Mouse (Mus musculus) urinary bladder, postnatal 25 days (tissue): ENCODE data around the gene Prmt8.

ENCODE experiments used
- DNase-seq: peaks from one replicate; pipeline ENCODE4 v3.0.0; 2022; ENCODE audit warnings: low spot score

The Prmt8 gene

DNA sequence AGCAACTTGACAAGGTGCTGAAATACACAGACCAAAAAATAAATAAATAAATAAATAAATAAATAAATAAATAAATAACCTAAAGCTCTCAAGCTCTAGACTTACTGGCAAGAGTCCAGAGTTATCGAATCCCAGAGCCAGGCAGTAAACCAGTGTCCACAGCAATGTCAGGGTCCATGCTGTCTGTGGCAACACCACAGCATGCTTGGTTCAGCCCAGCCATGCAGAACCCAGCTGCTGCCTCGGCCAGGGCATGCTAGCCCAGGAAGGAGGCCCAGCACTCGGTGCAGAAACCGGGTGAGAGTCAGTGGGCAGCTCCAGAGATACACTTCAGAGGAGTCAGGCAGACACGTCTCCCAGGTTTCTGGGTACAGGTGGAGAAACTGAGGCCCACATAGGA is 29.4 kb downstream of the Prmt8 start:
- DNase-seq, result no peak

DNA sequence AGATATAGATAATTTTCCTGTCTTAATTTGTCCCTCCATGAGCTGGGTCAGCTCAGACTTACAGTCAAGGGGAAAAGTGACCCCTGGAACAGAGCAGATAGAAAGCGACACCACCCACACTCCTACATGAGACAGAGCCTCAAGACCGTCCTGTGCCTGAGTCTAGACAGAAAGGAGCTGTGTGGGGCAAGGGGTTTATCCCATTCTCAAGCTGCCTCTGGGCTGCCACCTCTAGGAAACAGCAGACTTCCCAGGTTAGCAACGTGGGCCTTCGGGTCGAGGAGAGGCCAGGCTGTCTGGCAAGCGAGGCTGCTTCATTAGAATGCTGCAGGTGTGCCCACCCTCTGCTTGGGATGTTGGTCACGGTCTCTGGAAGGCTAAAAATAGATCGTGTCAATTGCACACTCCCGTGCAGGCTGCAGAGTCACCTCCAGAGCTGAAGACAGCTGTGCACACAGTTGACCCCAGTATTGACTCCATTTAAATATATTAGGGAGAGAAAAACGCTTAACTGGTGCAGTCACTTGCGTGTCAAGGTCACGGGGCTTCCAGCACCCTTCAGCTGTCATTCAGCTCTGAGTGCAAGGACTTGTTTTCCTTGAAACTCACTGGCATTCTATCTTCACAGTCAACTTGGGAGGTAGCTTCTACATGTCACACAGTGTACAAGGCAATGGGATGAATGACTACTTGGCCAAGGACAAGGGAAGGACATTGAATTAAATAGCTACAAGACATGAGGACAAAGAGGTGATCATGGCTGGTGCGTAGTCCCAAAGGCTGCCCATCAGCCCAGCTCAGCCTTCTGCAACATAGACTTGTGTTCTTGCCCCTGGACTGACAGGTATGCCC is 33.9 kb downstream of the Prmt8 start:
- no peak for DNase-seq

DNA sequence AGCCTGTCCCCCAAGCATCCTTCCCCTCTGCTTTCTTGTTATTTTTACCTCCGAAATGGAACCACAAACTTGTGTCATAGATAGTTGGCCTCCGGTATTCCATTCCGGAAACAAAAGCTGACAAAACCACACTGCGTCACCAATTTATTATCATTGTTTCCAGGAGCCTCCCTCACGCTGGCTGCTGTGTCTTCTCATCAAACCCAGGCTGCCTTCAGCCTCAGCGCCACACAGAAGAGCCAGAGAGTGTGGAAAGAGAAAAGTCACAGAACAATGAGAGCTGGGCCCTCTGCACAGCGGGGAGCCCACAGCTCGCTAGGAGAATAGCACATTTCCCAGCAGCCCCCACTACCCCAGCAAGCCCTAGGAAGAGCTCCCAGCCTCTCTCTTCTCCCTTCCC is 46.1 kb downstream of the Prmt8 start:
- DNase-seq, result no peak

DNA sequence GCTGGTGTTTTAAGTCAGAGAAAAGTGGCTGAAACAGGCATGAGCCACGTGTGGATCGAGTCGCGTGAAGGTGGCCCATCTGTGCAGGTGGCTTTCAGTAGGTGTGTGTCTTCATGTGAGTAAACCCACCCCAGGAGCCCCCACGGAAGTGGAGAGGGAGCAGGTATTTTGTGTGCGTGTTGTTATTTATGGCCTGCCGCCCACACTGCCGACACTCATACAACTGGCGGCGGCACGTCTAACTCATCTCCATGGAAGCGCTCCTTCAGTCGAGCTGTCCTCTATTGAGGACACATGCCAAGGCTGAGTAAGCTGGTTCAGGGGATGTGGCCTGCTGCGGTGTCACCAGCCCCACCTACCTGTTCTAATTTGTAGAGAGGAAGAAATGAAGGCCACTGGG is 49.4 kb downstream of the Prmt8 start:
- no peak for DNase-seq

DNA sequence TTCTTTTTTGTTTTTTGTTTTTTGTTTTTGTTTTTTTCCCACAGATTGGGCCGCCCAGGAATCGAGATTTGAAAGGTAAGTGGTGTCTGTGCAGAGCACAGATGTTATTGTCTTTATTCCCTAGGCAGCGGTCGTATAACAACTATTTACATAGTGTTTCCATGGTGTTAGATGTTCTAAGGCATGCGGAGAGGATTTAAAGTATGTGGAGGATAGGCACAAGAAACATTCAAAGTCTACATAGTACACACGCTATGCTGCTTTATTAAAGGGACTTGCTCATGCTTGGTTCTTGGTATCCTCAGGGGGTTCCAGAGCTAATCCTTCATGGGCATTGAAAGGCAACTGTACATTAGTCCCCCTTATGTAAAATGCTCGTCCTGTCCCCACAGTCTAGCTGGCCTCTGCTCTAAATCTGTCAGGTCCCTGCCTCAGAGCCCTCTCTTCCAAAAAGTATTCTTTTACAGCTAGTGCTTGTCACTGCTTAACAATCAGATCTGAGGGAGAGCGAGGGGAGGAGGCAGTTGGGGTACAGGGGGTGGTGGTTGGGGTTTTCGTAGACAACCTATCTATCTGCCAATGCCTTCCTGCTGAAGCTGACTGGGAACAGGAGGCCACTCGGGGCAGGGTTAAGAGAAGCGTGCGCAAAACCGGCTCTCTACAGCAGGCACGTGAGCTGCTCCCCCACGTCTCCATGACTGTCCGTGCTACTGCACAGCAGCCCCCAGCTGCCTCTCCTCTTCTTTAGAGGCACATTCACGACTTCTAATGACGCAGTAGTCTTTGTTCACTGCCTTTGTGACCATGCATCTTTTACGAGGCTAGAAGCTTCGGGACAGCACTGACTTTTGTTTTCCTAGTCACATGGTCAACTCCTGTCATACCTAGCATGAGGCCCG is 51.8 kb downstream of the Prmt8 start:
- no peak for DNase-seq

DNA sequence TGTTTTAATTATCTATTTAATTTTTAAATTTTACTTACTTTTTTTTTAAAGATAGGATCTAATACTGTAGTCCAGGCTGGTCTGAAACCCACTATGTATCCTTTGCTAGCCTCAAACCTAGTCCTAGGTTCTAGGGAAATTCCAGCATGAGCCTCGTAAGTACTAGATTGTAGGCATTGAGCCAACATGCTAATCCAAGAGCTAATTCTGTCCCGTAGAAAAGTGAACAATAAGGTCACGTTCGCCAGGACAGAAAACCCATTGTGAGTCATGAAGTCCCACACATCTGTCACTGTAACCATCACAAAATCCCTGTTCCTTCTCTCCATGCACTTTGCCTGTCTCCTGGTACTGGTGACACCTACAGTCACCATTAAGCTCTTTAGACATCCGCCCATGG is 53.8 kb downstream of the Prmt8 start:
- DNase-seq, result no peak

DNA sequence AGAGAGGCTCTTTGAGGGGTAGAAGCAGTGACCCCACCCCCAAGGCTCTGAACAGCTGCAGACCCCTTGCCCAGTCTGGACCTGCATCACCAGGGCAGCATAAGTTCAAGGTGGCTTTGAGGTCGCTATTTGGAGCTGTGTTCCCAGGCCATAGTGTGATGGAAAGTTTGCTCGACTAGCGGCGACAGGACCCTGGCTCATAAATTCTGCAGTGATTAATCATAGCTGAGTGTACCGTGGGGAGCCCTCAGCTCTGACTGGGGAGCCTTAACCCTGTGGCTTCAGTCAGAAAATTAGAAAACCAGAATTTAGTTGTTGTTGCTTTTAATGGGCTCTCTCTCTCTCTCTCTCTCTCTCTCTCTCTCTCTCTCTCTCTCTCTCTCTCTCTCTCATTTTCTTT is 54.4 kb downstream of the Prmt8 start:
- no peak for DNase-seq

DNA sequence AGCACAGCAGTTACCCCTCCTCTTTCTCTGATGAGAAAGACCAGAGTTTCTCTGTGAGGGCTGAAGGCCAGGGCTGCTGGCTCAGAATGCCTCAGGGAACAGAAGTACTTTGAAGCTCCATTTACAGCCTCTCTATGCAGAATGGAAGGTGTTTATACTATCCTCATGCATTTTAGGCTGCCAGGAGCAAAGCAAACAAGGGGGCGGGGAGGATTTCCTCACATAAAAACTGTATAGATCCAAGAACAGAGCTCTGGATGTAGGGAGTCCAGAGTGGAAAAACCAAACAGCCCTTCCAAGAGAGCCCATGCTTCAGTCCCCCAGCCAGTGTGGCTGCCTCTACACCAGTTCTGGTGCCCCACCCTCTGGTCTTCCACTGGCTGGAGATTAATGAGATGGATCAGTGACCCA is 61.0 kb downstream of the Prmt8 start:
- no peak for DNase-seq

DNA sequence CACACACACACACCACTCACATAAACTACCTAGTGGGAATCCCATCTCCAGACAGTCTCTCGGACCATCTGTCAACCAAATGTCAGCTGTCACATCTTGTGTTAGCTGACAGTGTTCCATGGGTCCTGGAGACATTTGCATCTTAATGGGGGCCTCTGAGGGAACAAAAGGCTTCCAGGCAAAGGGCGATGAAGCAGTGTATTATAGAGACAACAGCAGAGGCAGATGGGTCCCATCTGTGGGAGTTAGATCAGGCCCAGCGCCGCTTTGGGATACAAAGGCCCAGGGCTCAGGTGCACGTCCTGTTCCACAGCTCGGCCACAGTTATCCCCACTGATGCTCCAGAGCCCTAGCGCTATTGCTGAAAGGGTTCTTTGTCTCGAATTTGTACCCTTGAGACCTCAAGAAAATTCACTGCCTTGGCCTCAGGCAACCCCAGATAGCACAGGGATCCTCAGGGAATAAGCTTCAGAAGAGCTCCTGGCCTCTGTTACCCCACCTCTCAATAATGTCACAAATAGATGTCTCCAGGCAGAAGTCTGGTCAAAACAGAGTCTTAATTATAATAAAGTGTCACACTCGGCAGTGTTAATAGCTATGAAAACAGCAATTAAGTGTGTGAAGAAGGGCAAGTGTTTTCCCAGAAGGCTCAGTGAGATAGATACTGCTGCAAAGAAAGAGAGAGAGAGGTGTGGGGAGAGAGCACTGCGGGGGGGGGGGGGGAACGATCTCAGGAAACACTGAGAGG is 68.1 kb downstream of the Prmt8 start:
- no peak for DNase-seq

DNA sequence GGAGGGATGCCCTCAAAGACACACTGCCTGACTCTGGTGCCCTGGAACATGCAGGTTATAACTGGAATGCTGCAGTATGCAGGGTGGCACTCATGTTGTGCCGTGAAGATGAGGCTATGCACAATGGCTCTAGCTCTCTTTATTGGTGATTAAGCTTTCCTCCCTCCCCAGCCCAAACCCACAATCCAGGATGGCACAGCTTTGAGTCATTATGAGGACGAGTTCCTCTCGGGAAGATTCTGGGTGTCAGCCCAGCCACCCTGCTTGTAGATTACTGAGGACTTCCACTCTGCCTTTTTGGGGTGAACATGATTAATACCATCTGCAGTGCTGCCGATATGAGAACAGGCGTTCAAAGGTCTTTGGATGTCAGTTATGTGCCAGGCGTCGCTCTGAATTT is 75.6 kb downstream of the Prmt8 start:
- DNase-seq, result no peak

DNA sequence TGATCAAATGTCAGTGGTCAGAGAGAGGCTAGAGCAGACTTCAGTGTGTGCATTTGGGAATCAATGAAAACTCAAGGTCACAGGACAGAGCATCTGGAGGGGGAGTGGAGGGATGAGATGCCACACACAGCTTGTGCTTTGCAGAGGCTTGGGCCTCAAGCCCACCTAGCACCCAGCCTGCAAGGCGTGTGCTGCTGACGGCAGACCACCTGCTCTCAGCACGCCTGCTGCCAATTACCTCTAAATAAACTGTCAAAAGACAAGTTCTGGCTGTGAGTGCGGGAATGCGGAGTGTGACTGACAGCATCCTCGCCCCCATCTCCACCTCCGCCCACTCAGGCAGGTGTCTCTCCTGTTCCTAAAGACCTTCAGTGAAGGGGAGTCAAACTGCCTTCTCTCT is 77.0 kb downstream of the Prmt8 start:
- DNase-seq, result no peak

DNA sequence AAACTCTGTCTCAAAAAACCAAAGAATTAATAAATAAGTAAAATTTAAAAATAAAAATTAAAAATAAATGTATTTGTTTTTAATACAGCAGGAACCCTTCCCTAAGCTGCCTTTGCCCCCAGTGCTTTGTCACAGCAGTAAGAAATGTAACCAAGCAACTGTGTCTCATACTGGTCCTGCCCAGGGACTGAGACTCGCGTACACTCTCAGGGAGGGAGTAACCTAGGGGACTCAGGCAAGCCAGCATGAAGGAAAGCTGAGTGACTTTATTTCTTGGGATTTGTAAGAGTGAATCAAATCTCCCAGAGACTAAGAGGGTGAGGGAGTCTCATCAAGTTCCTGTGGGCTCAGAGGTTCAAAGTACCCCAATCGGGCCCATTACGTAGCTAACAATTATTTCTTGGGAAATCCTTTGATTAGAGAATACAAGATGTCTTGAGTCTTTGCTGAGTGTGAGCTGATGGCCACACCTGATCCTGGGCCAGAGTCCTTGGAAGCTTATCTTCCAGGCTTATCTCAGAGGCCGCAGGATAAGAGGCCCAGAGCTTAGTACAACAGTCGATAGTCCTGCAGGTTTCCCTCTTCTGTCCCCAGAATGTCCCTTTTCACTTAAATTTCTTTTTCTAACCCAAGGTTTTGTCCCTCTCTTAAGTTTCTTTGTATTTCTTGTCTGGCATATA is 82.0 kb downstream of the Prmt8 start:
- DNase-seq, result no peak

DNA sequence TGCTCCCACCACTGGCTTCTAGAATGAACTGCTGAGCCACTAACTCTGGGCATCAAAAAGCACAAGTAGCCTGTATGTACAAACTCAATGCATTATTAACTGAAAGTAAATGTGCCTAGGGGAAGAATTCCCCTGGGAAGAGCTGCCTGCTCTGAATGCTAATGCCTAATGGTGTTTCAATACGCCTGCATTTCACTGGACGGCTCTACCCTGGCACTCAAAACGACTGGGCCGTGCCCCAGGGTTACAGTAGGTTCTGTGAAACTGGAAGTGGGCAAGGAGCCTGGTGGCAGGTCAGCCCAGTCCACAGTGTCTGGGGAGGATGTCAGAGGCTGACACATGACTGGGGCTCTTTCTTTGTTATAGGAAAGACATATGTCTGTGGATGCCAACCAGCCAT is 84.3 kb downstream of the Prmt8 start:
- no peak for DNase-seq

DNA sequence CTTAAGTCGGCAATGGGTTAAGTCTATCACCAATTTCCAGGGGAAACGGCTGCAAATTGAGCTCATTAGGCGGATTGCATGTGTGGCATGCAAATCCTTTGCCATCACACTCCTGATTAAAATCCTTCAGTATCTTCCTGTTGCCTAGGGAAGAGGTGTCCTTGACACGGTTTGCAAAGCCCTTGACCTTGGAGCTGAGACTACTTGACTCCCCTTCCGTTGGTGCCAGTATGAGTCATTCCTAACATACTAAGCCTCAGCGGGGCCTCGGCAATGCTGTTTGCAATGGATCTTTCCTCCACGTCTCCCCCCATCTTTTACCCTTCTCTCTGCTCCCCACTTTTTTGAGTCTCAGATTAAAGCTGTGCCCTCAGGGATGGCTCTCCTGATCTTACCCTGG is 85.7 kb downstream of the Prmt8 start:
- no peak for DNase-seq

DNA sequence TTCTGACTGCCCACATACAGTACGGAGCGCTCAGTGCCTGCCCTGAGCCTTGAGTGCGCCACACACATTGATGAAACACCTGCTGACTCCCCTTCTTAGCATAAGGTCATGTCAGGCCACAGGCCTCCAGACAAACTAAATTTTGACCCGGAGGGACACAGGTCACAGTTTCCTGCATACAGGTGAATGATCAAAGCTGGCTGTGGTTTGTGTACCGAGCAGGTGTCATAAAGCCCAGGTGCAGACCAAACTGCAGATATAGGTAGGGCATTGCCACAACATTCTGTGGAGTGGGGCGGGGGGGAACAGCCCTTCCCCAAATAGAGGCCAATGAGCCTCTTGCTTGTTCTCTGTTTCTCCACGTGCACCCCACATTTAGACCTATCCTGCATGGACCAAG is 88.5 kb downstream of the Prmt8 start:
- no peak for DNase-seq

DNA sequence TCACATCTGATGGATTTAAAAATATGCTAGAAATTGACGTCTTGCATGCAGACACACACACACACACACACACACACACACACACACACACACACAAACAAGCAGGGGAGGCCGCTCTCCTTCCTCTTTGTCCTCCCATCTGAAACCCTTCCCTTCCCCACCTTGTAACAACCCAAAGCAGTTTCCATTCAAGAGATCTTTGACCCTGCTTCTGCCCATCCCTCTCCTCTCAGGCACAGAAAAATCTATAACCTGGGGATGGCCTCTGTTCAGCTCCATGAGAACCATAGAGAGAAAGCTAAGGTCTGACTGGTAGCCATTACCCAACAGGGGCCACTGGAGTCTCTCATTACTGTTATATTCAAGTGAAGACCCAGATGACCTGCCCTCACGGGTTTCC is 90.3 kb downstream of the Prmt8 start:
- no peak for DNase-seq

DNA sequence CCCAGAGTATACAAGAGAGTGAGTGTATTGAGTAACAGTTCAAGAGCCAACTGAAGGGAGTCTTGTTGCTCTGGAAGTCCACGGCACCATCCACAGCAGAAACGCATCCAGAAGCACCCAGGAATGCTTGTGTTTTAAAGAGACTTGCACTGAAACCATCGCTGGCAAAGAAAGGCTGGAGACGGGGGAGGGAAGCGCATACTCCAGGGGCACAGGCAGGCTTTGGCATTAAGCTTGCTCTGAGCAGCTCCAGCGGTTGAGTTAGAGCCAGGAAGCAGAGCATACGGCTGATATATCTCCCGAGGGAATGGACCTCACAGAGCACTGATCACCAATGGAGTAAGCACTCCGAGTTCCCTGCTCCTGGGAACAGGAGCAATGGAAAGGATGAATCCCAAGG is 91.0 kb downstream of the Prmt8 start:
- no peak for DNase-seq

DNA sequence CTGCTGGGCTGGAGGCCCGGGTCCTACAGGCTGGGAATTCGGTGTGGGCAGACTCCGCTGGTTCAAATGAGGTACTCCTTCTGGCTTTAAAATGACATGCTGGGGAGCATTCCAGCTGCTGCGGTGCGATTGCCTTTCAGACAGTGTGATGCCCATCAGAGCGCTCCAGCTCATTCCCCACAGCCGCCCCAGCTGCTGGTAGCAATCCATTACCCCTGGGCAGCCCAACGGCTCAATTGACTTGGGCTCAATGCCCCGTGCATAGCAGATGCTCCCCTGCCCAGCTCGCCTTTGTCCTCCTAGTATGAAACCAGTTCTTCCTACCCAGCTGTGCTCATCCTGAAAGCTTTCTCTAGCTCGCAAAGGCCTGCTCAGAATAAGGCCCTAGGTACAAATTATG is 92.4 kb downstream of the Prmt8 start:
- no peak for DNase-seq

DNA sequence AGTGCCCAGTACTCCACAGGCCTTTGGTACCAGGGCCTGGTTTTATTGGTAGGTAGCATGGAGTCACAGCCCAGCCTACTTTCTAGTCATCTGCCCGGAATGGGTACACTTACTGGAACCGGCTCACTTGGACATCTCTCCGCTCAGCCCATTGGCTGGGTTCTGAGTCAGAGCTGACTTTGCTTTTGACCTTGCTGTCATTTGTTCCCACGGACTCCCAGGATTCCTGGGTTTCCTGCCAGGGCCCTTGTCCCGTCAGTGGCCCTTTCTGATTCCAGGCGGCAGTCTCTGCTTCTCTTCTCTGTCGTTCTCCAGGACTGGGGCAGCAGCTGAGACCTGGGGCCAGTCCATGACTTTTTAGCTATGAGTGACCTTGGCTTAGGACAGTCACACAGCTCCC is 97.2 kb downstream of the Prmt8 start:
- no peak for DNase-seq

DNA sequence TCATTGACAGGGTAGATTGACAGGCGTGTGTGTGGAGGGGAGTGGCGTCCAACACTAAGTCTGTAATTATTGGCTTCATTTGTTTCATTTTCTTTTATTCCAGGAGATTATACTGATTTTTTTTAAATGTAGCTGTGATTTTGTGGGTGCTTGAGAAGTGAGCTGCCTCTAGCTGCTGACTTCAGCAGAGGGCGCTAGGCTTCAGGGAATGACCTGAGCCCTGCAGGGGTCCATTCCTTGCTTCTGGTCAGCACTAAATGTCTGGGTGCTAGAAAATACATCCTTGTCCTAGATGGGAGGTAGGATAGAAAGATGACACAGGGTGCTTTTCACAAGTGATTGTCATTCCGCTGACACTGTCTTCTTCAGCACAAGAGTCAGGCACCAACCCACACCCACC is 99.2 kb downstream of the Prmt8 start:
- no peak for DNase-seq

DNA sequence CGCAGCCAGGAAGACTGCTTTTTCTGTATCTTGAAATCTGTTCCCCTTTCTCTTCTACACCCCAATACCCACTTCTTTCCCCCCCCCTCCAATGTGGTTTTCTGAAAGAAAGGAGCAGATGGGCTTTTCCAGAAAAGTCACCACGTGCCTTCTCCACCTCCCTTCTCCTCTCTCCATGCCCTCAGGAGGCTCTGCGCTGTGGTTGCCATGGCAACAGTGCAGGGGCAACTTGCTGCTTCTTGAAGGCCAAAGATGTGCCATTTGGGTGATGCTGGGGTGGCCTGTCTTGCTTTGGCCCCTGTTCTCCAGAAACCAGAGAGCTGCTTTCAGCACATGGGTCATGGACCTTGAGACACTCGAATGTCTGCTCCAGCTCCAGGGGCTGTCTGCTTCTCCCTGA is 100.0 kb downstream of the Prmt8 start:
- DNase-seq, result no peak

DNA sequence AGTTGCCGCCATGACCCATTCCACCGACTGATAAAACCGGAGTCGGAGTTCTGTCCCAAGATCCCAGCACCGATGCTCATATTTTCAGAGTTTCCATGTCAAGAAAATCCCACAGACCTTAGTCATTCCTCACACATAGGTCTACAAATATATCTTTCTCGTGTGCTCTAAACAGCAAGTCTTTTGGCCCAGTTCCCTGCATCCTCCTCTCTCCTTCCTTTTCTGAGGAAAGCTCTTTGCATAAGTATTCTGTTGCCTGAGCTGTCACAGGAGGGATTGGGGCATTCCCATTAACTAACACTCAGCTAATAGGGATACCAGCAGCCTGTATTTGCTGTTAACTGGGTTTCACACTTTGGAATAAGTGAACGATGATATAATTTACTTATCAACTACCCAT is 106.0 kb downstream of the Prmt8 start:
- no peak for DNase-seq
